Mouse (Mus musculus) limb, embryonic 12.5 days (tissue): Measurements from ENCODE around the gene Elavl4. TPM values are rescaled to one million over a fixed set of nuclear protein-coding genes. Genes with fewer than 3 reads are reported as not detected.

Experiments used
- ATAC-seq: fragments of 200-750 bp; cut with Nextera tagmentation; 2 replicates; pipeline ENCODE4 v1.8.0; 2017; ENCODE audit warnings: low read depth, moderate TSS enrichment; ENCODE audit not compliant: insufficient number of reproducible peaks, insufficient read depth, low FRiP score, low TSS enrichment
- H3K27ac ChIP-seq: fragments of 300-500 bp; sonication (generic); 2 replicates; pipeline ENCODE4 v1.5.1; 2016; ENCODE audit warnings: mild to moderate bottlenecking, moderate library complexity
- H3K27me3 ChIP-seq: fragments of 300-500 bp; sonication (generic); 2 replicates; pipeline ENCODE4 v1.6.1; 2016; ENCODE audit warnings: mild to moderate bottlenecking, moderate library complexity
- H3K36me3 ChIP-seq: fragments of 300-500 bp; sonication (generic); 2 replicates; pipeline ENCODE4 v1.6.1; 2016; ENCODE audit warnings: mild to moderate bottlenecking, moderate library complexity
- H3K4me1 ChIP-seq: fragments of 300-500 bp; sonication (generic); replicated peaks from 2 replicates; pipeline ENCODE4 v1.6.1; 2016
- H3K4me2 ChIP-seq: fragments of 300-500 bp; sonication (generic); 2 replicates; pipeline ENCODE4 v1.6.1; 2016; ENCODE audit warnings: mild to moderate bottlenecking, moderate library complexity
- H3K4me3 ChIP-seq: fragments of 300-500 bp; sonication (generic); replicated peaks from 2 replicates; pipeline ENCODE4 v1.5.1; 2016; ENCODE audit warnings: mild to moderate bottlenecking
- H3K9ac ChIP-seq: fragments of 300-500 bp; sonication (generic); replicated peaks from 2 replicates; pipeline ENCODE4 v1.6.1; 2016; ENCODE audit warnings: mild to moderate bottlenecking, moderate library complexity
- H3K9me3 ChIP-seq: fragments of 300-500 bp; sonication (generic); 2 replicates; pipeline ENCODE4 v1.6.1; 2016; ENCODE audit warnings: mild to moderate bottlenecking, moderate library complexity
- WGBS: fragments of 180-500 bp; shearing (Covaris S2); methylation state at CpG from one replicate; pipeline ENCODE4 v1.1.7; 2016; 5-methylcytosine and 5-hydroxymethylcytosine counted together
- polyA plus RNA-seq: library from polyadenylated mRNA; unstranded; fragments of >200 nt; fragmentation: Nextera tagmentation; extraction: Ambion mirVana; gene quantifications from 2 replicates; pipeline ENCODE4 v1.2.1, GENCODE M21; 2016

Elavl4 gene
- polyA plus RNA-seq, 1 experiment from 2014 or later: 4.0 TPM

- no peaks in the 10 kb centered on the region for H3K4me1 ChIP-seq
- no peak overlapping the region for H3K9ac ChIP-seq
- H3K36me3 ChIP-seq: no peaks in the 10 kb centered on the region
- ATAC-seq: no peak
- no peak overlapping the region for H3K27ac ChIP-seq
- 67% methylated on average over 10 of the region's 10 CpGs for WGBS
- H3K9me3 ChIP-seq: no peaks in the 10 kb centered on the region
- H3K27me3 ChIP-seq: no peaks in the 10 kb centered on the region
- H3K4me3 ChIP-seq: no peak overlapping the region
- H3K4me2 ChIP-seq: no peak overlapping the region
Measured at GRCm38 (mm10) chr4:110225492-110225891, 126.2 kb downstream of the Elavl4 start.

- no peak for ATAC-seq
- H3K9me3 ChIP-seq: no peaks in the 10 kb centered on the region
- H3K4me1 ChIP-seq: peaks cover 3% of the 10 kb centered on the region
- no peaks in the 10 kb centered on the region for H3K36me3 ChIP-seq
- H3K4me2 ChIP-seq: no peak overlapping the region
- H3K4me3 ChIP-seq: no peak overlapping the region
- no peaks in the 10 kb centered on the region for H3K27me3 ChIP-seq
- H3K27ac ChIP-seq: no peak overlapping the region
- no peak overlapping the region for H3K9ac ChIP-seq
- 95% methylated on average over 5 of the region's 5 CpGs for WGBS
Measured at GRCm38 (mm10) chr4:110218819-110219218, 132.9 kb downstream of the Elavl4 start.

- no peaks in the 10 kb centered on the region for H3K27me3 ChIP-seq
- no peak overlapping the region for H3K9ac ChIP-seq
- ATAC-seq: peak; percentile 38; the same call in 1 of the 2 replicates
- no peaks in the 10 kb centered on the region for H3K36me3 ChIP-seq
- H3K4me1 ChIP-seq: peaks cover 3% of the 10 kb centered on the region
- H3K4me2 ChIP-seq: no peak overlapping the region
- no peak overlapping the region for H3K4me3 ChIP-seq
- H3K9me3 ChIP-seq: no peaks in the 10 kb centered on the region
- 44% methylated on average over 3 of the region's 3 CpGs for WGBS
- H3K27ac ChIP-seq: no peak overlapping the region
Measured at GRCm38 (mm10) chr4:110217553-110217952, 134.2 kb downstream of the Elavl4 start.

DNA sequence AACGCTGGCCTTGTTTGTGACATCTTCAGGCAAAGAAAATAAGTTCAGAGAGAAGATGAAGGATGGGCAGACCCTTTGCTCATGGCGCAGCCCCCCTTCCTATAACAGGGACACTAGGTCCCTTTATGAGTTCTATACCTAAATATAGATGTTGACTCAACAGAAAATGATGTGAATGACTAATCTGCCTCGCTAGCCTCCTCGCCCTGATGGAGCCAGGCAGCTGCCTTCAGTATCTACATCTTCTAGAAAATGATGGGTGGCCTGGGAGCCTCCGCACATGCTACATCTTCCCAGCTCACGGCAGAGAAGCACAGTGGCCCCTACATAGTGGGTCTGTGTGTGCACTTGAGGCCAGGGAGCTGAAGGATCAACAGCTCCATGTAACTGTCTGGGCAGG is 137.2 kb downstream of the Elavl4 start:
- no peak overlapping the region for H3K4me2 ChIP-seq
- no peaks in the 10 kb centered on the region for H3K36me3 ChIP-seq
- H3K4me3 ChIP-seq: no peak overlapping the region
- no peak for ATAC-seq
- H3K9ac ChIP-seq: no peak overlapping the region
- no peaks in the 10 kb centered on the region for H3K27me3 ChIP-seq
- 89% methylated on average over 6 of the region's 6 CpGs for WGBS
- no peaks in the 10 kb centered on the region for H3K9me3 ChIP-seq
- no peak overlapping the region for H3K27ac ChIP-seq
- H3K4me1 ChIP-seq: peaks cover 10% of the 10 kb centered on the region

- H3K4me3 ChIP-seq: no peak overlapping the region
- ATAC-seq: no peak
- no peak overlapping the region for H3K9ac ChIP-seq
- H3K9me3 ChIP-seq: no peaks in the 10 kb centered on the region
- no peak overlapping the region for H3K27ac ChIP-seq
- H3K4me1 ChIP-seq: peaks cover 10% of the 10 kb centered on the region
- WGBS: 44% methylated on average over 5 of the region's 5 CpGs
- H3K4me2 ChIP-seq: no peak overlapping the region
- H3K36me3 ChIP-seq: no peaks in the 10 kb centered on the region
- no peaks in the 10 kb centered on the region for H3K27me3 ChIP-seq
Measured at GRCm38 (mm10) chr4:110213666-110214065, 138.0 kb downstream of the Elavl4 start.

- peaks cover 12% of the 10 kb centered on the region for H3K4me1 ChIP-seq
- H3K4me3 ChIP-seq: no peak overlapping the region
- no peak overlapping the region for H3K9ac ChIP-seq
- H3K36me3 ChIP-seq: no peaks in the 10 kb centered on the region
- H3K27me3 ChIP-seq: no peaks in the 10 kb centered on the region
- WGBS: 70% methylated on average over 5 of the region's 5 CpGs
- H3K27ac ChIP-seq: no peak overlapping the region
- no peaks in the 10 kb centered on the region for H3K9me3 ChIP-seq
- ATAC-seq: no peak
- no peak overlapping the region for H3K4me2 ChIP-seq
Measured at GRCm38 (mm10) chr4:110210246-110210645, 141.5 kb downstream of the Elavl4 start.

- 15% methylated on average over 5 of the region's 5 CpGs for WGBS
Measured at GRCm38 (mm10) chr4:110209613-110210012, 142.1 kb downstream of the Elavl4 start.

GRCm38 (mm10) chr4:110201680-110202079 is 150.0 kb downstream of the Elavl4 start:
- H3K4me3 ChIP-seq: no peak overlapping the region
- H3K4me1 ChIP-seq: no peaks in the 10 kb centered on the region
- no peak overlapping the region for H3K4me2 ChIP-seq
- no peaks in the 10 kb centered on the region for H3K36me3 ChIP-seq
- ATAC-seq: no peak
- H3K9me3 ChIP-seq: no peaks in the 10 kb centered on the region
- 88% methylated on average over 3 of the region's 3 CpGs for WGBS
- no peaks in the 10 kb centered on the region for H3K27me3 ChIP-seq
- H3K9ac ChIP-seq: no peak overlapping the region
- H3K27ac ChIP-seq: no peak overlapping the region

More at GRCm38 (mm10) chr4:110209613-110210012, 142.1 kb downstream of the Elavl4 start:
- no peak overlapping the region for H3K9ac ChIP-seq
- ATAC-seq: no peak
- H3K27me3 ChIP-seq: no peaks in the 10 kb centered on the region
- H3K36me3 ChIP-seq: no peaks in the 10 kb centered on the region
- H3K4me3 ChIP-seq: no peak overlapping the region
- H3K4me1 ChIP-seq: peaks cover 12% of the 10 kb centered on the region
- H3K9me3 ChIP-seq: no peaks in the 10 kb centered on the region
- H3K27ac ChIP-seq: no peak overlapping the region
- H3K4me2 ChIP-seq: no peak overlapping the region

GRCm38 (mm10) chr4:110199897-110200296 is 151.8 kb downstream of the Elavl4 start:
- Histone ChIP-seq H3K9me3 (no peaks in the 10 kb centered on the region), H3K36me3 (no peaks in the 10 kb centered on the region), H3K4me3 (no peak overlapping the region), H3K4me2 (no peak overlapping the region), H3K27me3 (no peaks in the 10 kb centered on the region), H3K9ac (no peak overlapping the region), H3K4me1 (no peaks in the 10 kb centered on the region), H3K27ac (no peak overlapping the region)
- ATAC-seq: no peak
- WGBS: 93% methylated on average over 5 of the region's 5 CpGs

DNA sequence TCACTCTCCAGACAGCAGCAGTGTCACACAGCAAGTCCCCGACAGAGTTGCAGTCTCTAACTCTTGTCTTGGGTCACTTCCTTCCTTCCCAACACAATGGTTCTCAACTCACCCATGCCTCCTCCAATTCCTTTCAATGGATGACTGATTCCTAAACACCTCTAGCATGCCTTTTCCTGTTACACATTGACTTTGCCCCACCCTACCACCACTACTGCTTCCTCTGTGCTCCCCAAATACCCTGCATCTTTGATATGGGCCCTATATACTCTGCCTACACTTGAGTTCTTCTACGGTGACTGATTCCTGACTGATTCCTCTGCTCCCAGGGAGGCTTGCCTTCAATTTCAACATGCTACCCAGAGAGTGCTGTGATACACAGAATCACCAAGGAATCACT is 153.1 kb downstream of the Elavl4 start:
- H3K4me3 ChIP-seq: no peak overlapping the region
- H3K4me1 ChIP-seq: no peaks in the 10 kb centered on the region
- no peak overlapping the region for H3K9ac ChIP-seq
- H3K27me3 ChIP-seq: no peaks in the 10 kb centered on the region
- no peak overlapping the region for H3K4me2 ChIP-seq
- H3K27ac ChIP-seq: no peak overlapping the region
- ATAC-seq: no peak
- 81% methylated on average over 2 of the region's 2 CpGs for WGBS
- no peaks in the 10 kb centered on the region for H3K9me3 ChIP-seq
- H3K36me3 ChIP-seq: no peaks in the 10 kb centered on the region

- Histone ChIP-seq H3K36me3 (no peaks in the 10 kb centered on the region), H3K27ac (no peak overlapping the region), H3K9ac (no peak overlapping the region), H3K4me2 (no peak overlapping the region), H3K4me3 (no peak overlapping the region), H3K27me3 (no peaks in the 10 kb centered on the region), H3K9me3 (no peaks in the 10 kb centered on the region), H3K4me1 (no peaks in the 10 kb centered on the region)
- ATAC-seq: no peak
- 79% methylated on average over 2 of the region's 2 CpGs for WGBS
Measured at GRCm38 (mm10) chr4:110177263-110177662, 174.4 kb downstream of the Elavl4 start.

DNA sequence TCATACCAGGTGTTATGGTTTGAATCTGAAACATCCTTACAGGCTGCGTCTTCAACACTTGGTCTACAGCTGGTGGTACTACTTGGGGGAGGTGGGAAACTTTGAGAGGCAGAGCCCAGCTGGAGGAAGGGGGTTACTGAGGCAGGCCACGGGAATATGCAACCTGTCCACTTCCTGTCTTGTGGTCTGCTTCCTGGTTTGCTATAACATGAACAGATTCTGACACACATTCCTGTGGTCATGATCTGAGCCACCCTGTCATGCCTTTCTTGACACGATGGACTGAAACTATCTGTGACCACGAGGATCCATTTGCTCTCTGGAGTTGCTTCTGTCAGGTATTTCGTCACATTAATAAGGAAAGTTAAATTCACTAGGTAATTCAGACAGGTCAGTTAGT is 179.7 kb downstream of the Elavl4 start:
- no peak for ATAC-seq
- Histone ChIP-seq H3K36me3 (no peaks in the 10 kb centered on the region), H3K9me3 (no peaks in the 10 kb centered on the region), H3K9ac (no peak overlapping the region), H3K27me3 (no peaks in the 10 kb centered on the region), H3K4me3 (no peak overlapping the region), H3K27ac (no peak overlapping the region), H3K4me2 (no peak overlapping the region), H3K4me1 (no peaks in the 10 kb centered on the region)
- WGBS: 74% methylated on average over 5 of the region's 5 CpGs
